Mouse (Mus musculus) splenic B cell, adult 2 months (primary cell): ENCODE results near the gene Zfp157.
"Not testable (repeated sequence)": the region's sequence is repeated elsewhere in the genome, so short reads cannot be mapped to it uniquely, and the experiment has no call there.

Experiments used
- DNase-seq: peaks from one replicate; pipeline ENCODE4 v3.0.0-alpha.2; 2011; ENCODE audit warnings: low read depth, low spot score
- H3K27me3 ChIP-seq: 2 replicates; pipeline ENCODE4 v1.6.1; 2012; ENCODE audit warnings: mild to moderate bottlenecking, low read length, moderate library complexity, mixed read lengths; ENCODE audit not compliant: control insufficient read depth, poor library complexity, insufficient read depth, severe bottlenecking
- H3K36me3 ChIP-seq: 2 replicates; pipeline ENCODE4 v1.6.1; 2012; ENCODE audit warnings: mild to moderate bottlenecking, low read length, moderate library complexity, mixed read lengths; ENCODE audit not compliant: control insufficient read depth, poor library complexity, insufficient read depth, severe bottlenecking

Gene Zfp157

DNA sequence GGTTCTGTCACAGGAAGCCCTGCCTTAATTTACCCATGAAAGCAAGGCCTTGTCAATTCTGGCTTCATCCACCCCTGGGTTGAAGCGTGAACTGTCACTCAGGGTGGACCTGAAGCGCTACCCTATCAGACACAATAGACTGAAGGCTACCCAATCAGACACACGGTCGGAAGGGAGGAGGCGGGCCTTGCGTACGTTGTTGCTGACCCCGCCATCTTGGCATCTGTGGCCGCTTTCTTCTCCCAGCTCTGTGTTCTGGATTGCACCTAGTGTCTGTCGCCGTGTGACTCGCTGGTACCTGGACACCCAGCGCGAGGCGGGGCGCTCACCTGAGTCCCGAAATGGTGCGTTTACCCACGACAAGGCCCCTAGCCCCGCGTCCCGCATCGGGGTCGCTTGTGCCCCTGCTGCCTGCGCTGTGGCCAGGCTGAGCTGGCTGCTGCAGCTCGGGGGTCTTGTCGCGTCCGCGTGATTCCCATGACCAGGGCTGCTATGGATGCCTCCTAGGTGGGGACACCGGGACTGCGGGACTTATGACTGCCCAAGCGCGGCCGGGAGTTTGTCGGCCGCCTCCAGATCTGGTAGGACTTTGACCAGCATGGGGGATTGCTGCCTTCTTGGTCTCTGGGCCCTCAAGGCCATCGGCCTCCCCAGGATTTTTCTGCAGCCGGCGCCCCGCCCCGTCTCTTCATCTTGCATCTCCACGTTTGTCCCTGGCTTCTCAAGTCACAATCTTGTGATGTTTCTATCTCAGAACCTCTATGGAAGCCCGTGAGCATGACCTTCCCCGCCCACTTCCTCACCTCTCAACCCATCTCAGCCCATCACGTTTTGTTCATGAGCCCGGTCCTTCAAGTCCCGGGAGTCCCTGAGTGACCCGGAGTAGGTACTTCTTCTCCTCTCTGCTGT is at the start of gene Zfp157:
Zfp157 (plus strand) TSS at position 183 of the 909 bp plus-strand sequence.
- peak; percentile 94 for DNase-seq
- Histone ChIP-seq H3K36me3 (no peaks in the 10 kb centered on the region; the same call in 1 of the 2 replicates), H3K27me3 (no peaks in the 10 kb centered on the region)

DNA sequence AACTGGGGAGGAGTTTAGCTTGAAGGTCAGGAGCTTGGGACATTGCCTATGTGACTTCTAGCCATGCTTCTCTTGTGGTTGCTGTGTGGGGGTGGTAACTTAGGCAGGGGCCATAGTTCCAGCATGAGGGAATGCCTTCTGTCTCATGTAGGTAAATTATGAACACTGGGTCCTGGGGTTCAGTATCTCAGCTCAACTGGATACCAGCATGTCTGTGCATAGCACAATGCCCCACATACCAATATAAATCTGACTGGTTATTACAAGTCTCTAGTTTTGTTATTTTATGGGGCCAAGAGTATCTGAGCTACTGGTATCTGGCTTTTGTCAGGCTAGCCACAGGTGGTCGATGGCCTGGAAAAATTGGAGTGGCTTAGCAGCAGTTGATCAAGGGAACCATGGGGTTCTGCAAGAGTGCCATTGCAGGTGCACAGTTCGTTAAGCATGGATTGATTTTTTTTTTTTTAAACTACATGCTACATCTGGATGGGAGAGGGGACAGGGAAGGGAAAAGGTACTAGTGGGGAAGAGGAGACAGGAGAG is 43.4 kb upstream of the Zfp157 start:
- DNase-seq, result no peak
- Histone ChIP-seq H3K36me3 (no peaks in the 10 kb centered on the region), H3K27me3 (no peaks in the 10 kb centered on the region)

DNA sequence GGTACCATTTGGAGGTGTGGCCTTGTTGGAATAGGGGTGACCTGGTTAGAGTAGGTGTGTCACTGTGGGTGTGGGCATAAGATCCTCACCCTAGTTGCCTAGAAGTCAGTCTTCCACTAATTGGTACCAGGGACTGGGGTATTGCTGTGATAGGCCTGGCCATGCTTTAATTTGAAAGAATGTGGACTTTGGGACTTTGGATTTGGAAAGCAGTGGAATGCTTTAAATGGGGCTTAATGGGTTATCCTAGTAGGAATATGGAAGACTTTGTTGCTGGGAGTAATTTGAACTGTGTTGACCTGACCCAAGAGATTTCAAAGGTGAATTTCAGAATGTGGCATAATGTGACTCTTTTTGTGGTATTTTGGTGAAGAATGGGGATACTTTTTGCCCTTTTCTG is 40.8 kb upstream of the Zfp157 start:
- not testable (repeated sequence) for DNase-seq, H3K27me3 ChIP-seq, H3K36me3 ChIP-seq

DNA sequence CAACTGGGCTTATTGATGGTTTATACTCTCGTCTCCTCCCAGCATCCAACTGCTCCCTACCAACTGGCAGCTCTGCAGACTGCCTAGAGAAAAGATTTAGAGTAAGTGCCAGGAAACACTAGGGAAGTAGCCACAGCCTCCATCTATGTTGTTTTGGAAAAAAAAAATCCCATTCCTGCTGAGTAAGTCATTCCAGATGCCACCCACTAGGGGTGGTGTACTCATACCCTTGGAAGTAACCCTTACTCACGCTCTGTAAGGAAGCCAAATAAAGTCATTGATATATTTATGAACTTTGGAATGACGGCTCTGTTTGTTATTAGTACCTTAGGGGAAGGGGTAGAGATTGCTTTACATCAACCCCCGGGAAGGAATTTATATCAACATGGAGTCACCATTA is 17.1 kb downstream of the Zfp157 start:
- DNase-seq, result no peak
- 0 out of 2 replicates have a peak, but pooled peaks cover 2% of the 10 kb centered on the region for H3K27me3 ChIP-seq

DNA sequence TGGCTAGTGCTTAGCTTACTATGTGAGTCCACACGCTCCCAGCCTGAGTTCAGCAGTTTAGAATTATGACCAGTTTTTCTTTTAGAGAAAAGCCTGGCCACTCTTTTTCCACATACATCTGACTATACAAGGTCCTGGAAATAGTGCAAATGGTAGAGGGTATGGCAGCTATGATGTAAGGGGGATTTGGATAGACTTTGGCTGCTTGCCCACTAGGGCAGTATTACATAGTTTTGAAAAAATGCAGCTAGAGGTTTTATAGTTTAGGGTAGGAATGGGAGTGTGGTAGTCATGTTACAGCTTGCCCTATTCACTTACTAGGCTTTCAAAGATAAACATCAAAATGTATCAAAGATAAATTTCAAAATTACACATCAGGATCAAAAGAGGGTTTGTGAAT is 17.8 kb downstream of the Zfp157 start:
- DNase-seq, result no peak
- Histone ChIP-seq H3K27me3 (0 out of 2 replicates have a peak, but pooled peaks cover 2% of the 10 kb centered on the region), H3K36me3 (peaks cover 17% of the 10 kb centered on the region)

More for the DNA sequence above, 17.1 kb downstream of the Zfp157 start:
- peaks cover 18% of the 10 kb centered on the region for H3K36me3 ChIP-seq

DNA sequence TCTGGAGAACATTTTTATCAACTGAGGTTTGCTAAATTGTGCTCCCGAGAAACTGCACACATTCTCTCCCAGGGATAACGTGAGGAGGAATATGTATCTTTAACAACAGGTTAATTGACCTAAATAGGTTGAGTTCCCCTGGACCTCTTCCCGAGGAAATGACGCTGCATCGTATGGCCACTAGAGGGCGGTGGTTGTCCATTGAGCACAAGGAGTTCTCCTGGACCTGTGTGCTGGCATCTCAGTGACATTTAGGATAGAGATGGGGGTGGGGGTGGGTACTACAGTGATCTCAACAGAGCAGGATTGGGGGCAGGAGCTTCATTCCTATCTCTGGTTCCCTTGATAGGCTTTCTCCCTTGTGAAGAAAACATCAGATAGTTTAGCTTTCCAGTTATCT is 32.3 kb downstream of the Zfp157 start:
- H3K36me3 ChIP-seq, result no peaks in the 10 kb centered on the region
- no peaks in the 10 kb centered on the region for H3K27me3 ChIP-seq
- peak; percentile 76 for DNase-seq

DNA sequence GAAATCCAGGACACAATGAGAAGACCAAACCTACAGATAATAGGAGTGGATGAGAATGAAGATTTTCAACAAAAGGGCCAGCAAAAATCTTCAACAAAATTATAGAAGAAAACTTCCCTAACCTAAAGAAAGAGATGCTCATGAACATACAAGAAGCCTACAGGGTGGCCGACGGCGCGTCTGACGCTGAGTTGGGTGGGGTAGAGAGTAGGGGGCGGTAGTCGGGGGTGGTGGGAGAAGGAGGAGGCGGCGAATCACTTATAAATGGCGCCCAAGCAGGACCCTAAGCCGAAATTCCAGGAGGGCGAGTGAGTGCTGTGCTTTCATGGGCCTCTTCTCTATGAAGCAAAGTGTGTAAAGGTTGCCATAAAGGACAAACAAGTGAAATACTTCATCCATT is 63.3 kb downstream of the Zfp157 start:
- DNase-seq, H3K27me3 ChIP-seq: not testable (repeated sequence)

More for the DNA sequence above, 63.3 kb downstream of the Zfp157 start:
- not testable (repeated sequence) for H3K36me3 ChIP-seq
